Comparison of ENCODE assay signal across 13 mouse cellular contexts in the genomic region with DNA sequence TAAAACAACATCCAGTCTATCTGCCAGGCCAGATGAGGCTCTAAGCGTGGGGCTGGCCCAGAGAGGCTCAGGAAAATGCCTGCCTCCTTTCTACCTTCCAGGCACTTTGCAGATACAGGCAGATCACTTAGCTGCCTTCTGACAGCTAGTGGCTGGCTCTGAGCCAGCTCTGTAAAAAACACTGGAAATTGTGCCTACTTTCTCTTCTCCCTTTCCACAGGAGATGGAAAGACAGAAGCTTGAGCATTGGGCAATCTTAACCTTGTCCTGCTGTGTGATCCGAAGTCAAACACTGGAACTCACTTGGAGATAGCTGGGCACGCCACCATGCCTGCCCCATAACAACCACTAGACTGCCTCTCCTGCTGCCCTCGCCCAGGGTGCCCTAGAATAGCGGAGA.
DNase-seq lines count a peak whose midpoint lies in the region; ATAC-seq and TF ChIP-seq lines count a peak whose summit lies in the region.
"Had no signal": no experiment of that assay in that cellular context is flagged by ENCODE, and none has a peak within 500 bp of the region (broad histone marks: within the 10 kb centered on the region; RNA-seq: fewer than 3 reads in every experiment).

No protein-coding gene starts in this region.

- H3K27me3 ChIP-seq in forebrain, postnatal 0 days (ENCODE audit: insufficient read depth, low read length): no peaks in the 10 kb centered on the region
- H3K27me3 ChIP-seq in forebrain, embryonic 12.5 days: no peaks in the 10 kb centered on the region
- no peaks in the 10 kb centered on the region for H3K27me3 ChIP-seq in lung, embryonic 16.5 days (ENCODE audit: control insufficient read depth, insufficient read depth, low read depth, low read length)
- H3K27me3 ChIP-seq in limb, embryonic 14.5 days (ENCODE audit: control insufficient read depth, insufficient read depth, low read length): no peaks in the 10 kb centered on the region
- H3K27me3 ChIP-seq: neural tube, embryonic 12.5 days had no signal

- no peak overlapping the region for H3K4me2 ChIP-seq in forebrain, postnatal 0 days (ENCODE audit: low read depth)
- no peak overlapping the region for H3K4me2 ChIP-seq in forebrain, embryonic 12.5 days
- H3K4me2 ChIP-seq in lung, embryonic 16.5 days (ENCODE audit: low read depth, low read length): no peak overlapping the region
- H3K4me2 ChIP-seq in limb, embryonic 14.5 days (replicated peaks; ENCODE audit: low read depth, low read length, severe bottlenecking): no peak overlapping the region
- H3K4me2 ChIP-seq: liver, embryonic 12.5 days; neural tube, embryonic 12.5 days had no signal

- H3K9ac ChIP-seq in forebrain, postnatal 0 days: no peak overlapping the region
- no peak overlapping the region for H3K9ac ChIP-seq in forebrain, embryonic 12.5 days
- H3K9ac ChIP-seq in lung, embryonic 16.5 days (ENCODE audit: low read length): no peak overlapping the region
- H3K9ac ChIP-seq in limb, embryonic 14.5 days (ENCODE audit: low read depth, low read length, severe bottlenecking): no peak overlapping the region
- H3K9ac ChIP-seq: liver, embryonic 12.5 days; neural tube, embryonic 12.5 days had no signal

- TF ChIP-seq CTCF in forebrain, postnatal 0 days (IDR thresholded peaks at IDR 0.05; ENCODE audit: low read depth): no peak

- H3K36me3 ChIP-seq in forebrain, postnatal 0 days (ENCODE audit: insufficient read depth): no peaks in the 10 kb centered on the region; the same call in 1 of the 2 replicates
- peaks cover 9% of the 10 kb centered on the region for H3K36me3 ChIP-seq in forebrain, embryonic 12.5 days (replicated peaks)
- H3K36me3 ChIP-seq in lung, embryonic 16.5 days (ENCODE audit: control insufficient read depth, insufficient read depth, low read length): no peaks in the 10 kb centered on the region
- no peaks in the 10 kb centered on the region for H3K36me3 ChIP-seq in limb, embryonic 14.5 days (ENCODE audit: control insufficient read depth, insufficient read depth, low read length)
- H3K36me3 ChIP-seq: liver, embryonic 12.5 days; neural tube, embryonic 12.5 days had no signal

- peak; percentile 39 for DNase-seq in adrenal gland, adult 2 months
- no peak for DNase-seq in adrenal gland, adult 8-10 months
- peak; percentile 59 for DNase-seq in forebrain, postnatal 0 days
- no peak for DNase-seq in lung, postnatal 4 days
- DNase-seq in limb, embryonic 14.5 days (ENCODE audit: low spot score): peak; percentile 53
- no peak for DNase-seq in thymus, postnatal 36 days
- DNase-seq: gastrocnemius, postnatal 25 days; kidney, postnatal 14 days had no signal

- no peaks in the 10 kb centered on the region for H3K9me3 ChIP-seq in forebrain, postnatal 0 days (ENCODE audit: low read length)
- H3K9me3 ChIP-seq in forebrain, embryonic 12.5 days: no peaks in the 10 kb centered on the region
- H3K9me3 ChIP-seq in lung, embryonic 16.5 days (ENCODE audit: control insufficient read depth, low read length): no peaks in the 10 kb centered on the region
- H3K9me3 ChIP-seq in limb, embryonic 14.5 days (ENCODE audit: control insufficient read depth, low read length): no peaks in the 10 kb centered on the region
- H3K9me3 ChIP-seq: liver, embryonic 12.5 days; midbrain, embryonic 10.5 days had no signal

- no peak for ATAC-seq in forebrain, postnatal 0 days
- ATAC-seq in forebrain, embryonic 12.5 days (ENCODE audit: low FRiP score): no peak
- peak; percentile 22; the same call in 1 of the 2 replicates for ATAC-seq in lung, embryonic 16.5 days (ENCODE audit: low read depth)
- ATAC-seq in limb, embryonic 14.5 days (ENCODE audit: low FRiP score, low read depth): no peak
- ATAC-seq: liver, embryonic 12.5 days had no signal

- 73% methylated on average over 5 of the region's 5 CpGs for WGBS in forebrain, postnatal 0 days
- 90% methylated on average over 5 of the region's 5 CpGs for WGBS in forebrain, embryonic 12.5 days
- WGBS in lung, embryonic 16.5 days: 59% methylated on average over 5 of the region's 5 CpGs
- WGBS in limb, embryonic 14.5 days: 79% methylated on average over 5 of the region's 5 CpGs

- no peak overlapping the region for H3K27ac ChIP-seq in forebrain, postnatal 0 days (ENCODE audit: low read depth, low read length)
- H3K27ac ChIP-seq in forebrain, embryonic 12.5 days: no peak overlapping the region
- no peak overlapping the region for H3K27ac ChIP-seq in lung, embryonic 16.5 days (ENCODE audit: low read length)
- no peak overlapping the region for H3K27ac ChIP-seq in limb, embryonic 14.5 days (replicated peaks; ENCODE audit: low read depth, low read length)
- H3K27ac ChIP-seq: liver, embryonic 12.5 days; midbrain, embryonic 10.5 days; neural tube, embryonic 12.5 days had no signal

- no peak for TF ChIP-seq POLR2A in limb, embryonic 14.5 days (IDR thresholded peaks at IDR 0.05; ENCODE audit: borderline replicate concordance, extremely low read depth, insufficient read depth, insufficient read length)

- H3K4me3 ChIP-seq in forebrain, postnatal 0 days (ENCODE audit: low read depth, low read length): no peak overlapping the region
- H3K4me3 ChIP-seq in forebrain, embryonic 12.5 days (replicated peaks): no peak overlapping the region
- no peak overlapping the region for H3K4me3 ChIP-seq in lung, embryonic 16.5 days (ENCODE audit: low read length)
- H3K4me3 ChIP-seq in limb, embryonic 14.5 days (replicated peaks; ENCODE audit: low read length): no peak overlapping the region
- H3K4me3 ChIP-seq: liver, embryonic 12.5 days; midbrain, embryonic 10.5 days; neural tube, embryonic 12.5 days had no signal

- H3K4me1 ChIP-seq in forebrain, postnatal 0 days (ENCODE audit: insufficient read depth): no peaks in the 10 kb centered on the region
- H3K4me1 ChIP-seq in forebrain, embryonic 12.5 days: peaks cover 25% of the 10 kb centered on the region
- peaks cover 10% of the 10 kb centered on the region for H3K4me1 ChIP-seq in lung, embryonic 16.5 days (replicated peaks; ENCODE audit: control insufficient read depth, insufficient read depth, low read length)
- peaks cover 24% of the 10 kb centered on the region for H3K4me1 ChIP-seq in limb, embryonic 14.5 days (ENCODE audit: control insufficient read depth, insufficient read depth, low read length)
- H3K4me1 ChIP-seq: liver, embryonic 12.5 days had no signal

Comparison
In these comparisons a context has a peak if more than half of its experiments do, and no peak if none do; other contexts are left out.
1. DNase-seq: peak in adrenal gland, adult 2 months (single experiment), forebrain, postnatal 0 days (single experiment) and limb, embryonic 14.5 days (single experiment); none in adrenal gland, adult 8-10 months (single experiment), lung, postnatal 4 days (0 of 2) and thymus, postnatal 36 days (0 of 2).